Mouse (Mus musculus): ENCODE data around the gene Tgfb1i1.
A peak's percentile ranks its signal among the peaks of the same experiment; 100 is the strongest.

Tgfb1i1 gene

GRCm38 (mm10) chr7:128244410-128245025 lies 2.1 kb upstream of the Tgfb1i1 start:
- no peak for DNase-seq (ENCODE audit: low spot score in 2 of 2)

GRCm38 (mm10) chr7:128245547-128245946 lies 1.1 kb upstream of the Tgfb1i1 start:
- no peak for DNase-seq (ENCODE audit: low spot score in 2 of 2)

DNA sequence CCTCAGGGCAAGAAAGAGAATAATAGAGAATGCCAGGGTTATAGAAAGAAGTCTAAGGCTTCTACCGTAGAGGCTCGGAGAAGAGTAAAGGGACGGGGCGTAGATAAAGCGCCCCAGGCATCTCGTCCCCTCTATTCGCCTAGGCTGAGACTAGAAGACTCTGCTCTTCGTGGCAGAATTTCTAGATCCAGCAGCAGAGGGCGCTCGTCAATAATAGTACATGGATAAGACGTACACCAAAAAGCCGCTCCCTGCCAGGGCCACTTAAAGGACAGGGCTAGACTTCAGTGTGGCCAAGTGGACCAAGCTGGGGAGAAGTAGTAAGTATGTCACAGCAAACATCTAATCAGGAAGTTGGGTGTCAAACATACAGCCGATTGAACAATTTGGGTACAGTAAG lies 831 bp downstream of the Tgfb1i1 start:
- peak; percentile 65 to 81 for DNase-seq (ENCODE audit: low spot score in 2 of 2)

DNA sequence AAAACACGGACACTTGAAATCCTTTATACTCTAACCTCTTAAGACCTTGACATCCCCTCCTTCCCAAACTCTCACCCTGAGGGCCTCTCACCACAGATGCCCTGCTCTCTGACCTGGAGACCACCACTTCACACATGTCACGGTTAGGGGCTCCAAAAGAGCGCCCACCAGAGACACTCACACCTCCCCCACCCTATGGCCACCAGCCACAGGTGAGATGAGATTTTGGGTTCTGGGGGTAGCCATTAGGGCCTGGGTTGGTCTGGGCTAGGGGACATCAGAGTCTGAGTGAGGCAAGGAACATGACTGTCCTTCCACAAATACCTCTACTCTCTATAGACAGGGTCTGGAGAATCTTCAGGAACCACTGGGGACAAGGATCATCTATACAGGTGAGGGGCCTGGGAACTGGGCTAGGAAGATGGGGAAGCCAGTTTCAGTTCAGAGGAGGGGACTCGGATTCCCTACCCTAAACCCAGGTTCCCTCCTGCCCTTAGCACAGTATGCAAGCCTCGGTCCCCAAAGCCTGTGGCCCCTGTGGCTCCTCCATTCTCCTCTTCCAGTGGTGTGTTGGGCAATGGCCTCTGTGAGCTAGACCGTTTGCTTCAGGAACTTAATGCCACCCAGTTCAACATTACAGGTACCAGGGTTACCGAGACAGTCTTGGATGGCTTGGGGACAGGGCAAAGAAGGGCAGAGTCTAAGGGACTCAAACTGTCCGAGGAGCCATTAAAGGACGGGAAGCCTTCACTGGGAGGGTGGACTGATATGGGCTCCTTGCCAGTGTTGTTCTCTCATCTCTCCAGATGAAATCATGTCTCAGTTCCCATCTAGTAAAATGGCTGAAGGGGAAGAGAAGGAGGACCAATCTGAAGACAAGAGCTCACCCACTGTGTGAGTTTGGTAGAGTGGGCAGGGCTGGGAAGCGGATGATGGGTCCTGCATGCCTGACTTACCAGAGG lies 1.8 kb downstream of the Tgfb1i1 start:
- no peak for DNase-seq (ENCODE audit: low spot score in 2 of 2)

- no peak for DNase-seq (ENCODE audit: low spot score in 2 of 2)
Measured at GRCm38 (mm10) chr7:128249998-128250397, 3.4 kb downstream of the Tgfb1i1 start.

DNA sequence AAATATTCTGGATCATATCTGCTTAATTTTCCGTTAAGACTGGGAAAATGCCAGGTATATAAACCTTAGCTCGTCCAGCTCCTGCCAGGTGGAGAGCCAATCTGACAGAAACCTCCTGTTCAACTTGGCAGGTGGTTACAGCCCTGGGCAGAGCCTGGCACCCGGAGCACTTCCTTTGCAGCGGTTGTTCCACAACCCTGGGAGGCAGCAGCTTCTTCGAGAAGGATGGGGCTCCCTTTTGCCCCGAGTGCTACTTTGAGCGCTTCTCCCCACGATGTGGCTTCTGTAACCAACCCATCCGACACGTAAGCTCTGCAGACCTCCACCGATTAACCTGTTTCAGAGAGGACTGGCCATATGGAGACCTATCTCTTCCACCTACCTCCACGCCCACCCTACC lies 5.3 kb downstream of the Tgfb1i1 start:
- DNase-seq (ENCODE audit: low spot score in 2 of 2): no peak

GRCm38 (mm10) chr7:128252609-128253008 lies 6.0 kb downstream of the Tgfb1i1 start:
- DNase-seq (ENCODE audit: low spot score in 2 of 2): no peak

DNA sequence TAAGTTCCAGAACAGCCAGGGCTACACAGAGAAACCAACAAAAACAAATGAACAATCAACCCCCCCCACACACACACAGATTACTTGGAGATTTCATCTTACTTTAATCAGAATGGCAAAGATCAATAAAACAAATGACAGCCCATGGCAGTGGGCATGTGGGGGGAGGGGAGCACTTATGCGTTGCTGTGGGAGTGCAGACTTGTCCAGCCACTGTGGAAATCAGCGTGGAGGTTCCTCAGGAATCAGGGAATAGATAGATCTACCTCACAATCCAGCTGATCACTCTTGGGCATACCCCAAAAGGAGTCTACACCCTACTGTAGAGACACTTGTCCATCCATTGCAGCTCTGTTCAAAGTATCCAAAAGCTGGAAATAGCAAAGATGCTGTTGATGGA lies 8.4 kb downstream of the Tgfb1i1 start:
- DNase-seq (ENCODE audit: low spot score in 2 of 2): no peak

DNA sequence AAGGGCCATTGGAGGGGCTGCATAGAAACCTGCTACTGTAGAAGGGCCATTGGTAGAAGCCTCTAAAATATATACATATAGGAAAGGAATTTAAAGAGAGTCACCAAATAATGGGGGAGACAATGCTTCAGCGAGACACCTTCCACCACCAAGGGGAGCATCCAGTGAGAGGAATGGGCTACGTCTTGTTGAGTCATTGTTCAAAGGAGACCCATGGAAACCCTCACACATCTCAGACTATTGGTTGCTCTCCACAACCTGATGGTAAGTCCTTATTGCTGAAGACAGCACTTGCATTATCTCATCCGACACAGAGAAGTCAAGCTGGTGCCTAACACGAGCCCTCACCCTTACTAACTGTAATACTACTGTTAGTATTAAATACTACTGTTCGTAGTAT lies 9.1 kb downstream of the Tgfb1i1 start:
- no peak for DNase-seq (ENCODE audit: low spot score in 2 of 2)

DNA sequence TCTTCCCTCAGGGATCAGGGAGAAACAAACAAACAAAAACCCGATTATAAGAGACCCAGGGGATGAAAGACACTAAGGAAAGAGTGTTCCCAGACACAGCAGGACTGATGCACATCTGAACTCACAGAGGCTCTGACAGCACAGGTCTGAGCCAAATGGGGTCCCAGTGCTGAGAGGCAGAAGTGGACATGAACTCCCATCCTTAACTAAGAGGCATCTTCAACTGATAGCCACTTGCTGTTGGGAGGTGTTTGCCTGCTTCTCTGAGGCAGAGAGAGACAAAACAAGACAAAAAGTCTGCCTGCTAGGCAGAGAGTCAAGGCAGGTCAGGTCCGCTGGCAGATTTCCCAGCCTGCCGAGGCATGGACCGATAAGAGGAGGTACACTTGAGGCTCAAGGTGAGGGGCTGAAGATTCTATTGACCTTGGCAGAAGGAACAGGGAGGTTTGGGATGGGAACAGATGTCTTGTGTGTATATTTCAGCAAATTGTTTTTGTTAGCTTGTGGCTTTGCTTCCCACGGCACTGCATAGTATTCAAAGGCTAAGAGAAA lies 10.2 kb downstream of the Tgfb1i1 start:
- no peak for DNase-seq (ENCODE audit: low spot score in 2 of 2)

DNA sequence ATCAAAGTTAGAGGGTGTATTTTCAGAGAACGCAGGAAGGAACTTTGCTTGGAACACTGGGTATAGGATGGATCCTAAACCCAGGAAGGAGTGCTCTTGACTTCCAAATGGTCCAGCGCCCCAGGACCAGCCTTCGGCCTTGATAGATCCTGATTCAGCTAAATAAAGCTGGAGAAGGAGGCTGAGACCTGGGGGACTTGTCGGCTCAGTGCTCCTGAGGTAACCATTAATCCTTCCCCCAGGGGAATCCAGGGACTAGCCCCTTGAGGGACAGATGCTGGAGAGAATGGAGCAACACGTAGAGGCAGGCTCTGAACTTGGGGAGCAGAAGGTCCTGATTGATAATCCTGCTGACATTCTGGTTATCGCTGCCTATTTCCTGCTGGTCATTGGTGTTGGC lies 18.8 kb downstream of the Tgfb1i1 start, which contains the start of gene Slc5a2:
Gene Slc5a2, plus strand, starts transcription at position 247 of the 400 bp plus-strand sequence.
- no peak for DNase-seq (ENCODE audit: low spot score in 2 of 2)

DNA sequence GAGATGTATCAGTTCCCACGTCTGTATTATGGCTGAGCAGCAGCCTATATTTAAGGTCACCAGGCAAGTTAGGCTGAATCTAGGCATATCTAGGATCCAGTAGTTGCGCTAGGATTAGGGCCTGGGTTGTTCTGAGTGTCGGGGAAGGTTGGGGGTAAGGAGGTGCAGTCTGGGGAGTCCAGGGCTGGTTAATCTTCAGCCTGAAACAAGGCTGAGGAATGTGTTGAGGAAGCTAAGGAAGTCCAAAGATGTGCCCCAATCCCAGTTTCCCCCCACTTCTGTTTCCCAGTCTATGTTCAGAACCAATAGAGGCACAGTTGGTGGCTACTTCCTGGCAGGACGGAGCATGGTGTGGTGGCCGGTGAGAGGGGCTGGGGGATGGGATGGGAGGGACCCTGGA lies 19.4 kb downstream of the Tgfb1i1 start:
- no peak for DNase-seq (ENCODE audit: low spot score in 2 of 2)

DNA sequence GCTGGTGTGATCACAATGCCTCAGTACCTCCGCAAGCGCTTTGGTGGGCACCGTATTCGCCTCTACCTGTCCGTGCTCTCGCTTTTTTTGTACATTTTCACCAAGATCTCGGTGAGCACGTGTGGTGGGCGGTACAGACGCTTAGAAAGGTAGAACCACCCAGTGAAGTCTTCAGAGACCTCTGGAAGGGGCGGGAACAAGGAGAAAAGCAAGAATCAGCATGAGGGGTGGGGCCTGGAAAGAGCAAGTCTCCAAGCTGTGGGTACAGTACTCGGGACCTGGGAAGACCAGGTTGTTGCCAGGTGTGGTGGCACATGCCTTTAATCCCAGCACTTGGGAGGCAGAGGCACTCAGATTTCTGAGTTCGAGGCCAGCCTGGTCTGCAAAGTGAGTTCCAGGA lies 20.8 kb downstream of the Tgfb1i1 start:
- no peak for DNase-seq (ENCODE audit: low spot score in 2 of 2)

DNA sequence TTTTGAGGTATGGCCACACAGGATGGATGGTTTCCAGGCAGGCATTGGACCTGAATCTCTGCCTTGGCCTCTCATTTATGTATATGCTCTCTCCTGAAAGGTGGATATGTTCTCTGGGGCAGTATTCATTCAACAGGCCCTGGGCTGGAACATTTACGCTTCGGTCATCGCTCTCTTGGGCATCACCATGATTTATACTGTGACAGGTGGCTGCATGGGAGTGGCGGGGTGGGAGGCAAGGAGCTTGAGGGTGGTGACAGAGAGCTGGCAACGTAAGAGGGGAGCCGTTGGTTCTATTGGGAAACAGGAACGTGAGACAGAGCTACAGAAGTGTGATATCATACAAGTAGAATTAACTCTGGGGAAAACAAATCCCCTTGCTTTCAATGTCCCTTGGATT lies 21.2 kb downstream of the Tgfb1i1 start:
- no peak for DNase-seq (ENCODE audit: low spot score in 2 of 2)

- peak; percentile 21 to 53 for DNase-seq (ENCODE audit: low spot score in 2 of 2)
Measured at GRCm38 (mm10) chr7:128270431-128270850, 23.8 kb downstream of the Tgfb1i1 start.

- DNase-seq (ENCODE audit: low spot score in 2 of 2): no peak
Measured at GRCm38 (mm10) chr7:128271496-128271895, 24.9 kb downstream of the Tgfb1i1 start.

DNA sequence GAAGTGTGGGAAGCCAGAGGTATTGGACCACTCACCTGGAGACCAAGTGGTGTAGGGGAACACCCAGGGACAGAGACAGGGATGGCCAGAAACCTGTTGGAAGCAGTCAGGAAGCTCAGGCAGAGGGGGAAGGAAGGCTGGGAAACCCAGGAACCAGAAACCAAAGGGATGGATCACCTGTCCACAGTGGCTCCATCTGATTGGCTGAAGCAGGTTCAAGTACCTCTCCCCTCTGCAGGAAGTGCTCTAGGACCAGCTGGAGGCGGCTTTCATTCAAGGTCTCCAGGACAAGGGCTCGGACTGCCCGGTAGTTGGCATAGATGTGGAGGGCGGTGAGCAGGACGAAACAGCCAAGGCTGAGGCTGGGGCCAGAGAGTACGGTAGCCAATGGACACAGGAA lies 29.4 kb downstream of the Tgfb1i1 start:
- no peak for DNase-seq (ENCODE audit: low spot score in 2 of 2)

DNA sequence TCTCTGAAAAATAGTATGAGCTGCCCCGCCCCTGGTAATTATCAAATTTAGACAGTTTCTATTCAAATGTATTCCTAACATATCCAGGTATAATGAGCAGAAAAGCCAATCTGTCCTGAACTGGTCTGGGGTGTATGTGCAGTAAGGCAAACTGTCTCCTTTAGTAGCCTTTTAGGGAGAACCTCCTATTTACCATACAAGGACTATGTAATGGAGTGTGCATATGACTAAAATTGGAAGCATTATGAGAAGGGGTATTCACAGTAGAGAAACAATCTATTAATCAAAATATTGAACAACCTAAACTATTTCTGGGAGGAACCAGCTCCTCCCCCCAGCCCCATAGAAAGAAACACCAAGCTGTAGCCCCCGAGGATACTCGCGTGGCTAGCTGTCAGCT lies 33.1 kb downstream of the Tgfb1i1 start:
- no peak for DNase-seq (ENCODE audit: low spot score in 2 of 2)

- DNase-seq (ENCODE audit: low spot score in 2 of 2): no peak
Measured at GRCm38 (mm10) chr7:128281765-128282164, 35.2 kb downstream of the Tgfb1i1 start.

- no peak for DNase-seq (ENCODE audit: low spot score in 2 of 2)
Measured at GRCm38 (mm10) chr7:128282532-128283244, 36.1 kb downstream of the Tgfb1i1 start.

- DNase-seq (ENCODE audit: low spot score in 2 of 2): no peak
Measured at GRCm38 (mm10) chr7:128284047-128284446, 37.4 kb downstream of the Tgfb1i1 start.

GRCm38 (mm10) chr7:128285060-128285459 lies 38.4 kb downstream of the Tgfb1i1 start:
- no peak for DNase-seq (ENCODE audit: low spot score in 2 of 2)

Measured in spleen, postnatal 36 days (tissue).